Mouse (Mus musculus) heart, embryonic 16.5 days (tissue): Measurements from ENCODE around the gene Ank. TPM values are rescaled to one million over a fixed set of nuclear protein-coding genes. Genes with fewer than 3 reads are reported as not detected.

Experiments used
- ATAC-seq: fragments of 200-750 bp; cut with Nextera tagmentation; replicated peaks from 2 replicates; pipeline ENCODE4 v1.8.0; 2017; ENCODE audit warnings: moderate number of reproducible peaks; ENCODE audit not compliant: insufficient read depth, low FRiP score; ENCODE audit errors: extremely low read depth
- H3K27ac ChIP-seq: fragments of 300-500 bp; sonication (generic); 2 replicates; pipeline ENCODE4 v1.5.1; 2014; ENCODE audit warnings: mild to moderate bottlenecking, low read length, control low read depth, moderate library complexity
- H3K27me3 ChIP-seq: fragments of 300-500 bp; sonication (generic); 2 replicates; pipeline ENCODE4 v1.6.1; 2014; ENCODE audit warnings: low read length, mixed read lengths; ENCODE audit not compliant: control insufficient read depth, insufficient read depth
- H3K36me3 ChIP-seq: fragments of 300-500 bp; sonication (generic); 2 replicates; pipeline ENCODE4 v1.6.1; 2014; ENCODE audit not compliant: control insufficient read depth, insufficient read depth
- H3K4me1 ChIP-seq: fragments of 300-500 bp; sonication (generic); 2 replicates; pipeline ENCODE4 v1.6.1; 2014; ENCODE audit warnings: low read length, mixed read lengths; ENCODE audit not compliant: control insufficient read depth, insufficient read depth
- H3K4me2 ChIP-seq: fragments of 300-500 bp; sonication (generic); 2 replicates; pipeline ENCODE4 v1.6.1; 2014; ENCODE audit warnings: low read depth, mild to moderate bottlenecking, control low read depth, low read length
- H3K4me3 ChIP-seq: fragments of 300-500 bp; sonication (generic); 2 replicates; pipeline ENCODE4 v1.5.1; 2014; ENCODE audit warnings: mild to moderate bottlenecking, control low read depth, low read length
- H3K9ac ChIP-seq: fragments of 300-500 bp; sonication (generic); 2 replicates; pipeline ENCODE4 v1.6.1; 2014; ENCODE audit warnings: low read length, control low read depth
- H3K9me3 ChIP-seq: fragments of 300-500 bp; sonication (generic); replicated peaks from 2 replicates; pipeline ENCODE4 v1.6.1; 2016; ENCODE audit warnings: low read length; ENCODE audit not compliant: control insufficient read depth
- WGBS: fragments of 180-500 bp; shearing (Covaris S2); extraction: QIAGEN DNeasy Blood & Tissue Kit; methylation state at CpG from one replicate; pipeline ENCODE4 v1.1.7; 2014; 5-methylcytosine and 5-hydroxymethylcytosine counted together
- polyA plus RNA-seq: library from polyadenylated mRNA; unstranded; fragments of >200 nt; fragmentation: Nextera tagmentation; extraction: Ambion mirVana; gene quantifications from 2 replicates; pipeline ENCODE4 v1.2.1, GENCODE M21; 2015

Gene Ank
- polyA plus RNA-seq, 1 experiment from 2014 or later = 11.0 TPM

- no peaks in the 10 kb centered on the region for H3K36me3 ChIP-seq
- no peaks in the 10 kb centered on the region for H3K27me3 ChIP-seq
- no peak overlapping the region for H3K27ac ChIP-seq
- no peaks in the 10 kb centered on the region for H3K9me3 ChIP-seq
- no peak overlapping the region for H3K9ac ChIP-seq
- WGBS = 74% methylated on average over 7 of the region's 7 CpGs
- H3K4me3 ChIP-seq = no peak overlapping the region
- ATAC-seq = no peak
- peaks cover 35% of the 10 kb centered on the region for H3K4me1 ChIP-seq
- H3K4me2 ChIP-seq = no peak overlapping the region
These were observed 31.0 kb downstream of the Ank start for GRCm38 (mm10) chr15:27497300-27497997.

DNA sequence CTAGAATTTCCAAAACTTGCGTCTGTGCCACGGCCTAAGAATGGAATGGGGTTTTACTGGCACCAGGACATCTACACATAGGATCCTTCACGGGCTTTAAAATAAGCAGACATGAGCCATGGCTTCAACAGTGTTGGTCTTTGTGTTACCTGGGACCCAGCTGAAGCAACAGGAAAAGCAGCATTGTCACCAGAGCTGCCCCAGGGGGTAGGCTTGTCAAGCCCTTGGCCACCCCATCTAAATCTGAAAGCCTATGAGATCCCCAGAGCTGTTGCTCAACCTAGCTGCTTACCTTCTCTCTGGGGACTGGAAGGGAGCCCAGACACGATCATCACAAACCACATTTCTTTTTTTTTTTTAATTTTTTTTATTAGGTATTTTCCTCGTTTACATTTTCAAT, 31.6 kb downstream of the Ank start:
- Histone ChIP-seq H3K4me1 (peaks cover 37% of the 10 kb centered on the region), H3K27me3 (no peaks in the 10 kb centered on the region), H3K36me3 (no peaks in the 10 kb centered on the region), H3K9me3 (no peaks in the 10 kb centered on the region), H3K4me2 (no peak overlapping the region), H3K9ac (no peak overlapping the region), H3K27ac (no peak overlapping the region), H3K4me3 (no peak overlapping the region)
- 91% methylated on average over 5 of the region's 5 CpGs for WGBS
- ATAC-seq = no peak

DNA sequence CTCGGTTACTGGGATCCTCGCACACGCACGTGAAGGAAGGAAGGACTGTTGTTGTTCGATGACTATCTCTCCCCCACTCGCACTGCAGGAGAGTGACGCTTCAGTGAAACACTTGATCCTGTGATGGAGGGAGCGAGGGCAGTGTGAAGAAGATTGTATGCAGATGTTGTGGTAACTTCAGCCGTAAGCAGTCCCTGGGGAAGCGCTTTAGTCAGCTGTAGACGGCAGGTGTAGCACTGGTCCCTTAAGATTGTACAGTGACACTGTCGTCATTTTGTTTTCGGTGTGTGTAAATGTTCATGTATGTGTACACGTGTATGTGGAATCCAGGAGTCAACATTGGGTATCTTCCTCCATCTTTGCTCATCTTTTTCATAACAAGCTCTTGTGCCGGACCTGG, 33.9 kb downstream of the Ank start:
- H3K9ac ChIP-seq = no peak overlapping the region
- no peaks in the 10 kb centered on the region for H3K27me3 ChIP-seq
- no peak overlapping the region for H3K4me3 ChIP-seq
- peaks cover 37% of the 10 kb centered on the region for H3K4me1 ChIP-seq
- no peak for ATAC-seq
- H3K9me3 ChIP-seq = no peaks in the 10 kb centered on the region
- WGBS = 82% methylated on average over 15 of the region's 15 CpGs
- no peak overlapping the region for H3K4me2 ChIP-seq
- H3K36me3 ChIP-seq = no peaks in the 10 kb centered on the region
- H3K27ac ChIP-seq = no peak overlapping the region

DNA sequence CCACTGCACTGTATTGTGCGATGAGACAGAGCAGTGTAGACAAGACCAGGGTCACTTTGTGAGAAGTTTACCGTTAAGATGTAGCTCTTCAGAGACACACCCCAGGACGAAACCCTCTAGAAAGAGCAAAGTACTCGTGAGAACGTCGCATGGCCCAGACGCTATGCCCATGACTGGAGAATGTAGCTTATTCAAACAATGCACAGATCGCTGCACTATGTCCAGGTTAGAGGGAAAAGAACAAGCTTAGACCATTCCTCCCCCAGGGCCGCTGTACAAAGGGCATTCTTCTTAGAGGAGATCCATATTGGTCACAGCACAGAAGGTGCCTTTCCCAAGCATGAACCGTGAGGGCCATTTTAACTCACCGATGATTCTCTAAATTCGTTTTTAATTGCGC, 35.9 kb downstream of the Ank start:
- Histone ChIP-seq H3K9me3 (no peaks in the 10 kb centered on the region), H3K4me3 (no peak overlapping the region), H3K9ac (0 out of 2 replicates have a peak overlapping the region, but pooled peaks have one; percentile 13), H3K27ac (peak overlapping the region; percentile 71), H3K4me2 (no peak overlapping the region), H3K36me3 (no peaks in the 10 kb centered on the region), H3K27me3 (no peaks in the 10 kb centered on the region), H3K4me1 (peaks cover 51% of the 10 kb centered on the region)
- 62% methylated on average over 13 of the region's 13 CpGs for WGBS
- ATAC-seq = no peak

GRCm38 (mm10) chr15:27503221-27503620, 36.7 kb downstream of the Ank start:
- Histone ChIP-seq H3K9ac (peak overlapping the region; percentile 14; the same call in 1 of the 2 replicates), H3K36me3 (no peaks in the 10 kb centered on the region), H3K27me3 (no peaks in the 10 kb centered on the region), H3K9me3 (no peaks in the 10 kb centered on the region), H3K4me2 (no peak overlapping the region), H3K4me1 (peaks cover 51% of the 10 kb centered on the region), H3K27ac (peak overlapping the region; percentile 71), H3K4me3 (no peak overlapping the region)
- peak; percentile 26; the same call in 1 of the 2 replicates for ATAC-seq
- 21% methylated on average over 9 of the region's 9 CpGs for WGBS

DNA sequence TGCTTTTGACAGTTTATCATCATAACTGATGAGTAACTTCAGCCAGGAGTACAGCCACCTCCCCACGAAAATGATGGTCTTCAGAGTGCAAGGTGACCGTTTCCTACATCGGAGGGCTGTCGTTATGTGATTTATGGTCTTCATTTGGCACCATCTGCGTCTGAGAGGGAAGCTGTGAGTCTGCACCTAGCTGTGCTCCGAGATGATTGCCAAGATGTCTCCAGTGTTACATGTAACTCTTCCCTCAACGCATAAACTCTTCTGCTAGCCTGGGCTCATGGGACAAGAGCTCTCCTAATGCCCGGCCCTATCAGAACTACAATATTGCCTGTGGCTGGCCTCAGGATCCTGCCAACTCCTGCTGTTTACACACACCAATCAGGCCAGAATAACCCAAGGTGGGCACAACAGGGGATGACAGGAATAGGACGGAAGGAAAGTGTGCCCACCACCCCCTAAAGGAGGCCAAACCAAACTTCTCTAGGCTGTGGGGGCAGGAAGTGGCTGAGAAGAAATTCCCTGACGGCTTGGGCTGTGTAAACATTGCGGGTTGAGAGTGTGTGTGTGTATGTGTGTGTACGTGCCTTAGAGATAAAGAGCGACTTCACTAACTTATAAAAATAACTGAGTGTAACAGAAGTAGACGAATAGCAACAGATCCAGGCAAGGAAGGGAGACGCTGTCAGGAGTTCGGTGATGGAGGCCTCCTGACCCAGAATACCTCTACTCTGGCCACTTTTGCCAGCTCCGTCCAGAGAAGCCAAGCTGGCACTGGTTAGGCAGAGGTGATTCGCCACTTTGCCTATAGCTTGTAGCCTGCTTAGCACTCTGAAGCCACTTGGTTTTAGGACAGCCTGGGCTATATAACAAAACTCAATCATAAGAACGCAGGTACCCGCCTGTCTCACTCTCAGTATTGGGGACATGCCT, 37.6 kb downstream of the Ank start:
- Histone ChIP-seq H3K27ac (peak overlapping the region; percentile 71), H3K36me3 (no peaks in the 10 kb centered on the region), H3K9ac (0 out of 2 replicates have a peak overlapping the region, but pooled peaks have one; percentile 41), H3K27me3 (no peaks in the 10 kb centered on the region), H3K4me2 (no peak overlapping the region), H3K4me1 (peaks cover 59% of the 10 kb centered on the region), H3K9me3 (no peaks in the 10 kb centered on the region), H3K4me3 (no peak overlapping the region)
- 0 out of 2 replicates have a peak, but pooled peaks have one; percentile 16 for ATAC-seq
- 49% methylated on average over 20 of the region's 20 CpGs for WGBS

- H3K9me3 ChIP-seq = no peaks in the 10 kb centered on the region
- no peak overlapping the region for H3K4me3 ChIP-seq
- peak overlapping the region; percentile 36 for H3K9ac ChIP-seq
- peaks cover 59% of the 10 kb centered on the region for H3K4me1 ChIP-seq
- H3K27ac ChIP-seq = peak overlapping the region; percentile 83
- H3K27me3 ChIP-seq = no peaks in the 10 kb centered on the region
- no peak overlapping the region for H3K4me2 ChIP-seq
- no peak for ATAC-seq
- no peaks in the 10 kb centered on the region for H3K36me3 ChIP-seq
- 27% methylated on average over 5 of the region's 5 CpGs for WGBS
These were observed 39.8 kb downstream of the Ank start for GRCm38 (mm10) chr15:27506127-27506886.

GRCm38 (mm10) chr15:27506893-27507596, 40.6 kb downstream of the Ank start:
- 68% methylated on average over 15 of the region's 15 CpGs for WGBS
- H3K36me3 ChIP-seq = no peaks in the 10 kb centered on the region
- H3K27me3 ChIP-seq = no peaks in the 10 kb centered on the region
- no peaks in the 10 kb centered on the region for H3K9me3 ChIP-seq
- no peak for ATAC-seq
- H3K4me1 ChIP-seq = peaks cover 51% of the 10 kb centered on the region
- no peak overlapping the region for H3K9ac ChIP-seq
- peak overlapping the region; percentile 83; the same call in 1 of the 2 replicates for H3K27ac ChIP-seq
- H3K4me3 ChIP-seq = no peak overlapping the region
- no peak overlapping the region for H3K4me2 ChIP-seq
